Mouse (Mus musculus) bone marrow, adult 2 months (tissue): ENCODE results near the gene Chn2. TPM values are rescaled to one million over a fixed set of nuclear protein-coding genes. Genes with fewer than 3 reads are reported as not detected.

Experiments used
- H3K27ac ChIP-seq: fragments of 200-500 bp; 2 replicates; pipeline ENCODE4 v1.5.1; 2012; ENCODE audit warnings: low read depth, mild to moderate bottlenecking, control low read depth, inconsistent platforms, low read length; ENCODE audit not compliant: control insufficient read depth, poor library complexity, insufficient read depth
- H3K4me1 ChIP-seq: fragments of 200-500 bp; 2 replicates; pipeline ENCODE4 v1.6.1; 2011; ENCODE audit warnings: low read length; ENCODE audit not compliant: control insufficient read depth, insufficient read depth
- H3K4me3 ChIP-seq: fragments of 200-500 bp; replicated peaks from 2 replicates; pipeline ENCODE3; 2011; ENCODE audit warnings: mild to moderate bottlenecking, low read depth, low read length, control low read depth; ENCODE audit not compliant: control insufficient read depth
- CTCF ChIP-seq: fragments of 200-500 bp; IDR thresholded peaks from 2 replicates; pipeline ENCODE4 v1.5.1; 2011; ENCODE audit warnings: low read length, control low read depth; ENCODE audit not compliant: control insufficient read depth, insufficient read depth
- POLR2A ChIP-seq: fragments of 200-500 bp; IDR thresholded peaks from 2 replicates; pipeline ENCODE4 v1.6.1; 2011; ENCODE audit warnings: low read depth, mild to moderate bottlenecking, control low read depth, low read length, borderline replicate concordance; ENCODE audit not compliant: control insufficient read depth
- WGBS: fragments of 180-500 bp; shearing (Covaris S2); methylation state at CpG from one replicate; pipeline ENCODE4 v1.1.7; 2018; 5-methylcytosine and 5-hydroxymethylcytosine counted together
- polyA plus RNA-seq: library from polyadenylated mRNA; stranded (reverse); fragments of >200 nt; gene quantifications from 2 replicates; pipeline ENCODE4 v1.2.4, GENCODE M21; 2011; ENCODE audit warnings: low replicate concordance; ENCODE audit not compliant: missing spikeins, insufficient read depth, insufficient read length

Chn2 gene
- polyA plus RNA-seq, 1 experiment, result 7.3 TPM

GRCm38 (mm10) chr6:54126993-54127697, 87.8 kb downstream of the Chn2 start:
- 7% methylated on average over 11 of the region's 11 CpGs for WGBS
- Histone ChIP-seq H3K27ac (no peak overlapping the region), H3K4me3 (no peak overlapping the region), H3K4me1 (peaks cover 2% of the 10 kb centered on the region; the same call in 1 of the 2 replicates)
- TF ChIP-seq POLR2A, result no peak
- TF ChIP-seq CTCF, result no peak

GRCm38 (mm10) chr6:54128702-54129101, 89.3 kb downstream of the Chn2 start:
- no peak overlapping the region for H3K4me3 ChIP-seq
- TF ChIP-seq CTCF (no peak), POLR2A (no peak)
- H3K4me1 ChIP-seq, result peaks cover 2% of the 10 kb centered on the region; the same call in 1 of the 2 replicates
- whole genome bisulfite sequencing, result 76% methylated on average over 1 of the region's 1 CpGs
- no peak overlapping the region for H3K27ac ChIP-seq

- TF ChIP-seq POLR2A (no peak), CTCF (no peak)
- no peak overlapping the region for H3K27ac ChIP-seq
- WGBS, result 69% methylated on average over 2 of the region's 2 CpGs
- peaks cover 2% of the 10 kb centered on the region; the same call in 1 of the 2 replicates for H3K4me1 ChIP-seq
- H3K4me3 ChIP-seq, result no peak overlapping the region
Measured at GRCm38 (mm10) chr6:54129570-54129969, 90.2 kb downstream of the Chn2 start.

- no peak for TF ChIP-seq POLR2A
- no peak for TF ChIP-seq CTCF
- H3K4me1 ChIP-seq, result no peaks in the 10 kb centered on the region; the same call in 1 of the 2 replicates
- H3K27ac ChIP-seq, result no peak overlapping the region
- H3K4me3 ChIP-seq, result no peak overlapping the region
- WGBS, result 81% methylated on average over 3 of the region's 3 CpGs
Measured at GRCm38 (mm10) chr6:54130881-54131280, 91.5 kb downstream of the Chn2 start.

- Histone ChIP-seq H3K4me3 (no peak overlapping the region), H3K4me1 (no peaks in the 10 kb centered on the region; the same call in 1 of the 2 replicates), H3K27ac (no peak overlapping the region)
- TF ChIP-seq POLR2A (no peak), CTCF (no peak)
- 43% methylated on average over 1 of the region's 1 CpGs for WGBS
Measured at GRCm38 (mm10) chr6:54132576-54132975, 93.2 kb downstream of the Chn2 start.

GRCm38 (mm10) chr6:54133231-54133630, 93.9 kb downstream of the Chn2 start:
- WGBS, result 75% methylated on average over 5 of the region's 5 CpGs
- no peaks in the 10 kb centered on the region for H3K4me1 ChIP-seq
- TF ChIP-seq CTCF, result no peak
- no peak for TF ChIP-seq POLR2A

GRCm38 (mm10) chr6:54138157-54138556, 98.8 kb downstream of the Chn2 start:
- Histone ChIP-seq H3K4me3 (no peak overlapping the region), H3K4me1 (no peaks in the 10 kb centered on the region; the same call in 1 of the 2 replicates), H3K27ac (no peak overlapping the region)
- WGBS, result 86% methylated on average over 9 of the region's 9 CpGs
- no peak for TF ChIP-seq CTCF

More at GRCm38 (mm10) chr6:54133231-54133630, 93.9 kb downstream of the Chn2 start:
- Histone ChIP-seq H3K27ac (no peak overlapping the region), H3K4me3 (no peak overlapping the region)

- Histone ChIP-seq H3K4me1 (peaks cover 5% of the 10 kb centered on the region), H3K4me3 (no peak overlapping the region), H3K27ac (no peak overlapping the region)
- 87% methylated on average over 4 of the region's 4 CpGs for WGBS
- TF ChIP-seq POLR2A (no peak), CTCF (no peak)
Measured at GRCm38 (mm10) chr6:54140488-54140887, 101.1 kb downstream of the Chn2 start.
